Mouse (Mus musculus): ENCODE measurements around the gene Whrn. TPM values are rescaled to one million over a fixed set of nuclear protein-coding genes. Genes with fewer than 3 reads are reported as not detected.

The Whrn gene
- polyA plus RNA-seq, 1 experiment from 2014 or later = 4.8 TPM

- 0 out of 2 replicates have a peak, but pooled peaks cover 7% of the 10 kb centered on the region for H3K36me3 ChIP-seq (ENCODE audit: insufficient read depth, low read length)
- WGBS = 18% methylated on average over 9 of the region's 9 CpGs
- no peaks in the 10 kb centered on the region for H3K9me3 ChIP-seq (ENCODE audit: low read length)
- H3K4me3 ChIP-seq (ENCODE audit: low read length) = no peak overlapping the region
- no peak overlapping the region for H3K9ac ChIP-seq (replicated peaks; ENCODE audit: low read length)
- no peaks in the 10 kb centered on the region for H3K27me3 ChIP-seq (ENCODE audit: insufficient read depth, low read length)
- H3K4me1 ChIP-seq (ENCODE audit: insufficient read depth, low read length) = peaks cover 12% of the 10 kb centered on the region
- H3K4me2 ChIP-seq (replicated peaks; ENCODE audit: low read depth, low read length) = no peak overlapping the region
- H3K27ac ChIP-seq (ENCODE audit: low read length) = no peak overlapping the region
- ATAC-seq (ENCODE audit: low FRiP score, low TSS enrichment) = peak; percentile 55
These were observed 78.4 kb downstream of the Whrn start for GRCm38 (mm10) chr4:63417318-63417957.

GRCm38 (mm10) chr4:63414951-63415350 lies 80.8 kb downstream of the Whrn start:
- Histone ChIP-seq H3K27ac (ENCODE audit: low read length) (no peak overlapping the region), H3K36me3 (ENCODE audit: insufficient read depth, low read length) (0 out of 2 replicates have a peak, but pooled peaks cover 7% of the 10 kb centered on the region), H3K9ac (replicated peaks; ENCODE audit: low read length) (no peak overlapping the region), H3K4me2 (replicated peaks; ENCODE audit: low read depth, low read length) (no peak overlapping the region), H3K4me3 (ENCODE audit: low read length) (no peak overlapping the region), H3K27me3 (ENCODE audit: insufficient read depth, low read length) (no peaks in the 10 kb centered on the region), H3K4me1 (ENCODE audit: insufficient read depth, low read length) (peaks cover 12% of the 10 kb centered on the region), H3K9me3 (ENCODE audit: low read length) (no peaks in the 10 kb centered on the region)
- 78% methylated on average over 5 of the region's 5 CpGs for WGBS
- no peak for ATAC-seq (ENCODE audit: low FRiP score, low TSS enrichment)

- 0 out of 2 replicates have a peak, but pooled peaks cover 7% of the 10 kb centered on the region for H3K36me3 ChIP-seq (ENCODE audit: insufficient read depth, low read length)
These were observed 84.6 kb downstream of the Whrn start for GRCm38 (mm10) chr4:63411222-63411621.

GRCm38 (mm10) chr4:63410583-63410934 lies 85.2 kb downstream of the Whrn start:
- WGBS = under 1% methylated on average over 19 of the region's 19 CpGs
- ATAC-seq (ENCODE audit: low FRiP score, low TSS enrichment) = peak; percentile 91
- peak overlapping the region; percentile 33; the same call in 1 of the 2 replicates for H3K27ac ChIP-seq (ENCODE audit: low read length)
- H3K9ac ChIP-seq (replicated peaks; ENCODE audit: low read length) = peak overlapping the region; percentile 67
- H3K4me3 ChIP-seq (ENCODE audit: low read length) = peak overlapping the region; percentile 67
- H3K4me2 ChIP-seq (replicated peaks; ENCODE audit: low read depth, low read length) = peak overlapping the region; percentile 99
- H3K27me3 ChIP-seq (ENCODE audit: insufficient read depth, low read length) = 0 out of 2 replicates have a peak, but pooled peaks cover 4% of the 10 kb centered on the region
- no peaks in the 10 kb centered on the region for H3K9me3 ChIP-seq (ENCODE audit: low read length)
- peaks cover 23% of the 10 kb centered on the region for H3K4me1 ChIP-seq (ENCODE audit: insufficient read depth, low read length)
- H3K36me3 ChIP-seq (ENCODE audit: insufficient read depth, low read length) = 0 out of 2 replicates have a peak, but pooled peaks cover 4% of the 10 kb centered on the region

More at GRCm38 (mm10) chr4:63411222-63411621, 84.6 kb downstream of the Whrn start:
- H3K27ac ChIP-seq (ENCODE audit: low read length) = no peak overlapping the region
- H3K4me3 ChIP-seq (ENCODE audit: low read length) = no peak overlapping the region
- peaks cover 20% of the 10 kb centered on the region for H3K4me1 ChIP-seq (ENCODE audit: insufficient read depth, low read length)
- H3K9me3 ChIP-seq (ENCODE audit: low read length) = no peaks in the 10 kb centered on the region
- ATAC-seq (ENCODE audit: low FRiP score, low TSS enrichment) = no peak
- H3K4me2 ChIP-seq (replicated peaks; ENCODE audit: low read depth, low read length) = peak overlapping the region; percentile 99; the same call in 1 of the 2 replicates
- no peak overlapping the region for H3K9ac ChIP-seq (replicated peaks; ENCODE audit: low read length)
- H3K27me3 ChIP-seq (ENCODE audit: insufficient read depth, low read length) = 0 out of 2 replicates have a peak, but pooled peaks cover 4% of the 10 kb centered on the region
- 40% methylated on average over 5 of the region's 5 CpGs for WGBS

- peak; percentile 81 for ATAC-seq (ENCODE audit: low FRiP score, low TSS enrichment)
- under 1% methylated on average over 36 of the region's 39 CpGs for WGBS
- H3K27ac ChIP-seq (ENCODE audit: low read length) = peak overlapping the region; percentile 43; the same call in 1 of the 2 replicates
These were observed 85.7 kb downstream of the Whrn start for GRCm38 (mm10) chr4:63409908-63410582.

GRCm38 (mm10) chr4:63409317-63409907 lies 86.4 kb downstream of the Whrn start:
- peak overlapping the region; percentile 43; the same call in 1 of the 2 replicates for H3K27ac ChIP-seq (ENCODE audit: low read length)
- no peaks in the 10 kb centered on the region for H3K36me3 ChIP-seq (ENCODE audit: insufficient read depth, low read length)
- no peak for ATAC-seq (ENCODE audit: low FRiP score, low TSS enrichment)
- peak overlapping the region; percentile 67 for H3K9ac ChIP-seq (replicated peaks; ENCODE audit: low read length)
- 3% methylated on average over 18 of the region's 18 CpGs for WGBS
- H3K4me2 ChIP-seq (replicated peaks; ENCODE audit: low read depth, low read length) = peak overlapping the region; percentile 99
- H3K9me3 ChIP-seq (ENCODE audit: low read length) = no peaks in the 10 kb centered on the region
- H3K4me3 ChIP-seq (ENCODE audit: low read length) = peak overlapping the region; percentile 67
- 0 out of 2 replicates have a peak, but pooled peaks cover 4% of the 10 kb centered on the region for H3K27me3 ChIP-seq (ENCODE audit: insufficient read depth, low read length)
- peaks cover 34% of the 10 kb centered on the region for H3K4me1 ChIP-seq (ENCODE audit: insufficient read depth, low read length)

More at GRCm38 (mm10) chr4:63409908-63410582, 85.7 kb downstream of the Whrn start:
- peak overlapping the region; percentile 99 for H3K4me2 ChIP-seq (replicated peaks; ENCODE audit: low read depth, low read length)
- H3K9me3 ChIP-seq (ENCODE audit: low read length) = no peaks in the 10 kb centered on the region
- peak overlapping the region; percentile 67 for H3K9ac ChIP-seq (replicated peaks; ENCODE audit: low read length)
- 0 out of 2 replicates have a peak, but pooled peaks cover 4% of the 10 kb centered on the region for H3K27me3 ChIP-seq (ENCODE audit: insufficient read depth, low read length)
- no peaks in the 10 kb centered on the region for H3K36me3 ChIP-seq (ENCODE audit: insufficient read depth, low read length)
- peak overlapping the region; percentile 67 for H3K4me3 ChIP-seq (ENCODE audit: low read length)
- H3K4me1 ChIP-seq (ENCODE audit: insufficient read depth, low read length) = peaks cover 28% of the 10 kb centered on the region

GRCm38 (mm10) chr4:63408649-63409048 lies 87.1 kb downstream of the Whrn start:
- ATAC-seq (ENCODE audit: low FRiP score, low TSS enrichment) = peak; percentile 57
- Histone ChIP-seq H3K4me2 (replicated peaks; ENCODE audit: low read depth, low read length) (peak overlapping the region; percentile 99), H3K36me3 (ENCODE audit: insufficient read depth, low read length) (no peaks in the 10 kb centered on the region), H3K9me3 (ENCODE audit: low read length) (no peaks in the 10 kb centered on the region), H3K27ac (ENCODE audit: low read length) (peak overlapping the region; percentile 6; the same call in 1 of the 2 replicates), H3K9ac (replicated peaks; ENCODE audit: low read length) (peak overlapping the region; percentile 29; the same call in 1 of the 2 replicates), H3K27me3 (ENCODE audit: insufficient read depth, low read length) (0 out of 2 replicates have a peak, but pooled peaks cover 4% of the 10 kb centered on the region), H3K4me3 (ENCODE audit: low read length) (peak overlapping the region; percentile 67; the same call in 1 of the 2 replicates), H3K4me1 (ENCODE audit: insufficient read depth, low read length) (peaks cover 42% of the 10 kb centered on the region)
- 9% methylated on average over 8 of the region's 8 CpGs for WGBS

GRCm38 (mm10) chr4:63408247-63408646 lies 87.5 kb downstream of the Whrn start:
- Histone ChIP-seq H3K27me3 (ENCODE audit: insufficient read depth, low read length) (0 out of 2 replicates have a peak, but pooled peaks cover 4% of the 10 kb centered on the region), H3K9ac (replicated peaks; ENCODE audit: low read length) (peak overlapping the region; percentile 29; the same call in 1 of the 2 replicates), H3K36me3 (ENCODE audit: insufficient read depth, low read length) (no peaks in the 10 kb centered on the region), H3K4me2 (replicated peaks; ENCODE audit: low read depth, low read length) (peak overlapping the region; percentile 5; the same call in 1 of the 2 replicates), H3K27ac (ENCODE audit: low read length) (peak overlapping the region; percentile 6; the same call in 1 of the 2 replicates), H3K4me3 (ENCODE audit: low read length) (no peak overlapping the region), H3K9me3 (ENCODE audit: low read length) (no peaks in the 10 kb centered on the region), H3K4me1 (ENCODE audit: insufficient read depth, low read length) (peaks cover 46% of the 10 kb centered on the region)
- ATAC-seq (ENCODE audit: low FRiP score, low TSS enrichment) = no peak
- WGBS = 59% methylated on average over 7 of the region's 7 CpGs

GRCm38 (mm10) chr4:63405683-63406082 lies 90.1 kb downstream of the Whrn start:
- Histone ChIP-seq H3K27ac (ENCODE audit: low read length) (no peak overlapping the region), H3K4me3 (ENCODE audit: low read length) (no peak overlapping the region), H3K36me3 (ENCODE audit: insufficient read depth, low read length) (no peaks in the 10 kb centered on the region), H3K9ac (replicated peaks; ENCODE audit: low read length) (no peak overlapping the region), H3K4me2 (replicated peaks; ENCODE audit: low read depth, low read length) (no peak overlapping the region), H3K4me1 (ENCODE audit: insufficient read depth, low read length) (peaks cover 68% of the 10 kb centered on the region), H3K27me3 (ENCODE audit: insufficient read depth, low read length) (0 out of 2 replicates have a peak, but pooled peaks cover 4% of the 10 kb centered on the region), H3K9me3 (ENCODE audit: low read length) (no peaks in the 10 kb centered on the region)
- 48% methylated on average over 4 of the region's 4 CpGs for WGBS
- ATAC-seq (ENCODE audit: low FRiP score, low TSS enrichment) = no peak
